Mouse (Mus musculus) adrenal gland, adult 18-20 months (tissue): ENCODE results near the gene Gps1. TPM values are rescaled to one million over a fixed set of nuclear protein-coding genes. Genes with fewer than 3 reads are reported as not detected.

Experiments used
- total RNA-seq, 2 experiments: library from RNA; stranded (reverse); gene quantifications; 1 replicate in 1 of 2; 2 replicates in 1 of 2; pipeline ENCODE4 v1.2.3; 2021

Gene Gps1
- total RNA-seq, 2 experiments from 2014 or later, result 118 to 138 TPM

Other genes with a start within 250 kb of the Gps1 start
- 10 to 100 TPM; 46.6 to 57.8 TPM for gene Mcrip1, start 234.5 kb upstream of the Gps1 start, total RNA-seq
- 1 to 10 TPM in 1 of 2 experiments, under 1 TPM in 1; 0.42 to 1.1 TPM for gene Ppp1r27, start 233.1 kb upstream of the Gps1 start, total RNA-seq
- gene P4hb, start 211.0 kb upstream of the Gps1 start, total RNA-seq, result 100 to 1,000 TPM; 440 to 468 TPM
- 100 to 1,000 TPM; 326 to 340 TPM for gene Arhgdia, start 202.6 kb upstream of the Gps1 start, total RNA-seq
- gene Alyref, start 185.9 kb upstream of the Gps1 start, total RNA-seq, result 10 to 100 TPM; 80.7 to 92.4 TPM
- gene Anapc11, start 185.9 kb upstream of the Gps1 start, total RNA-seq, result 10 to 100 TPM; 75.5 to 95.4 TPM
- gene Npb, start 175.8 kb upstream of the Gps1 start, total RNA-seq, result 1 to 10 TPM in 1 of 2 experiments, not detected in 1; 1.2 TPM
- 100 to 1,000 TPM; 300 to 301 TPM for gene Pcyt2, start 166.3 kb upstream of the Gps1 start, total RNA-seq
- gene Sirt7, start 159.0 kb upstream of the Gps1 start, total RNA-seq, result 10 to 100 TPM; 34.3 to 70.6 TPM
- gene Mafg, start 150.7 kb upstream of the Gps1 start, total RNA-seq, result 10 to 100 TPM; 56.3 to 69.3 TPM
- 1 to 10 TPM; 1.4 to 2.1 TPM for gene Pycr1, start 140.5 kb upstream of the Gps1 start, total RNA-seq
- gene Myadml2, start 136.1 kb upstream of the Gps1 start, total RNA-seq, result under 1 TPM in 1 of 2 experiments, not detected in 1; 0.99 TPM
- gene Notum, start 123.1 kb upstream of the Gps1 start, total RNA-seq, result 1 to 10 TPM; 2.8 to 6.6 TPM
- 10 to 100 TPM; 62.6 to 77.7 TPM for gene Aspscr1, start 111.3 kb upstream of the Gps1 start, total RNA-seq
- gene Cenpx, start 70.5 kb upstream of the Gps1 start, total RNA-seq, result 10 to 100 TPM; 46.3 to 52.8 TPM
- gene Lrrc45, start 70.3 kb upstream of the Gps1 start, total RNA-seq, result 10 to 100 TPM; 24.6 to 30.3 TPM
- gene Rac3, start 62.8 kb upstream of the Gps1 start, total RNA-seq, result 10 to 100 TPM in 1 of 2 experiments, 1 to 10 TPM in 1; 6.6 to 15.5 TPM
- gene Dcxr, start 57.0 kb upstream of the Gps1 start, total RNA-seq, result 100 to 1,000 TPM in 1 of 2 experiments, 10 to 100 TPM in 1; 27.6 to 104 TPM
- gene Cbr2, start 52.2 kb upstream of the Gps1 start, total RNA-seq, result 10 to 100 TPM in 1 of 2 experiments, 1 to 10 TPM in 1; 6.4 to 14.9 TPM
- 10 to 100 TPM; 10.1 to 14.6 TPM for gene Hmga1b, start 21.5 kb upstream of the Gps1 start, total RNA-seq
- gene Rfng, start 65 bp upstream of the Gps1 start, total RNA-seq, result 10 to 100 TPM; 18.5 to 19.4 TPM
- 10 to 100 TPM; 47.8 to 57.2 TPM for gene Dus1l, start 12.1 kb downstream of the Gps1 start, total RNA-seq
- 1,000 to 10,000 TPM; 2,155 to 5,020 TPM for gene Fasn, start 40.3 kb downstream of the Gps1 start, total RNA-seq
- gene Ccdc57, start 148.6 kb downstream of the Gps1 start, total RNA-seq, result 10 to 100 TPM; 12.8 to 21.3 TPM
- 1 to 10 TPM; 1.3 to 4.4 TPM for gene Slc16a3, start 164.2 kb downstream of the Gps1 start, total RNA-seq
- 100 to 1,000 TPM; 108 to 127 TPM for gene Csnk1d, start 207.1 kb downstream of the Gps1 start, total RNA-seq